25 mouse cellular contexts compared by ENCODE assay signal in genomic region chr17:29086916-29087315, GRCm38 (mm10). TPM values are rescaled to one million over a fixed set of nuclear protein-coding genes. Genes with fewer than 3 reads are reported as not detected.
DNase-seq lines count a peak whose midpoint lies in the region; TF ChIP-seq lines count a peak whose summit lies in the region.
"Had no signal": no experiment of that assay in that cellular context is flagged by ENCODE, and none has a peak within 500 bp of the region (broad histone marks: within the 10 kb centered on the region; RNA-seq: fewer than 3 reads in every experiment).

No protein-coding gene starts in this region.

- no peak overlapping the region for H3K27ac ChIP-seq in ES-E14 (ENCODE audit: insufficient read depth, low read depth, low read length, poor library complexity, severe bottlenecking)
- H3K27ac ChIP-seq: embryonic facial prominence, embryonic 13.5 days; forebrain, embryonic 12.5 days; gastrocnemius, adult 2 months; heart, embryonic 10.5 days; left cerebral cortex, adult 2 months; liver, embryonic 13.5 days; neural tube, embryonic 12.5 days; stomach, postnatal 0 days had no signal

- H3K9me3 ChIP-seq in ES-E14 (ENCODE audit: control insufficient read depth, insufficient read depth, low read depth, low read length) = no peaks in the 10 kb centered on the region
- H3K9me3 ChIP-seq: embryonic facial prominence, embryonic 13.5 days; forebrain, embryonic 12.5 days; heart, embryonic 10.5 days had no signal

- DNase-seq in cerebellum, postnatal 14 days = peak; percentile 39 to 52
- DNase-seq in cerebellum, adult 8-10 months = no peak
- DNase-seq in layer of hippocampus, adult 11-12 months (ENCODE audit: low spot score) = peak; percentile 1
- no peak for DNase-seq in layer of hippocampus, adult 9-10 months (ENCODE audit: low spot score)
- peak; percentile 11 to 13 for DNase-seq in right cerebral cortex, postnatal 10 days (ENCODE audit: low spot score in 2 of 2)
- DNase-seq in right cerebral cortex, postnatal 14 days = no peak
- no peak for DNase-seq in ES-E14 (ENCODE audit: low read depth, low spot score)
- DNase-seq: adrenal gland, adult 8-10 months; cerebellum, adult 9-10 months; embryo, embryonic 11 days; gastrocnemius, adult 2 months; heart, postnatal 4 days; liver, embryonic 13.5 days; lung, embryonic 14.5 days; lung, postnatal 36 days; midbrain, embryonic 14.5 days; thymus, postnatal 14 days had no signal

- H3K4me3 ChIP-seq in ES-E14 (ENCODE audit: insufficient read depth in 1 of 2, low read depth in 1 of 2, low read length in 2 of 2, poor library complexity in 1 of 2, severe bottlenecking in 1 of 2) = no peak overlapping the region
- H3K4me3 ChIP-seq: embryonic facial prominence, embryonic 13.5 days; erythroblast, embryonic 14.5 days; forebrain, embryonic 12.5 days; gastrocnemius, adult 2 months; heart, embryonic 10.5 days; left cerebral cortex, adult 2 months; liver, embryonic 13.5 days; megakaryocyte, embryonic 14.5 days; neural tube, embryonic 12.5 days had no signal

- H3K4me1 ChIP-seq in ES-E14 (ENCODE audit: control insufficient read depth in 2 of 2, insufficient read depth in 2 of 2, low read length in 2 of 2, poor library complexity in 1 of 2) = peaks cover 0 to 18% of the 10 kb centered on the region in 2 experiments; a peak in 2 of 4 replicates
- H3K4me1 ChIP-seq: heart, embryonic 10.5 days; neural tube, embryonic 12.5 days had no signal

- in situ Hi-C loops in ES-E14 (cut with MboI; ENCODE audit: low sequenced_read_pairs in 2 of 2, unreplicated experiment in 2 of 2) = no loop called here

- H3K36me3 ChIP-seq in ES-E14 (ENCODE audit: control insufficient read depth, insufficient read depth, low read length, poor library complexity, severe bottlenecking) = no peaks in the 10 kb centered on the region
- H3K36me3 ChIP-seq: embryonic facial prominence, embryonic 13.5 days; forebrain, embryonic 12.5 days; heart, embryonic 10.5 days; liver, embryonic 13.5 days; neural tube, embryonic 12.5 days had no signal

- H3K9ac ChIP-seq in ES-E14 (ENCODE audit: insufficient read depth, low read depth, low read length, poor library complexity, severe bottlenecking) = no peak overlapping the region
- H3K9ac ChIP-seq: embryonic facial prominence, embryonic 13.5 days; forebrain, embryonic 12.5 days; liver, embryonic 13.5 days; lung, embryonic 14.5 days; neural tube, embryonic 12.5 days had no signal

TF ChIP-seq in ES-E14, 5 proteins besides CTCF, POLR2A, EP300 and RAD21:
- TF ChIP-seq ZNF384 (IDR thresholded peaks at IDR 0.05; ENCODE audit: low read depth, low read length) (peak; percentile 47; the same call in 1 of the 2 replicates), CHD2 (IDR thresholded peaks at IDR 0.05; ENCODE audit: low read depth, low read length) (no peak), ZC3H11A (IDR thresholded peaks at IDR 0.05; ENCODE audit: borderline replicate concordance, low read depth, low read length) (no peak), HCFC1 (IDR thresholded peaks at IDR 0.05; ENCODE audit: borderline replicate concordance, insufficient read depth, low read length) (no peak), MAFK (IDR thresholded peaks at IDR 0.05; ENCODE audit: insufficient read depth, low read depth, low read length) (no peak)
TF ChIP-seq in ES-E14: peak in this region for 1.

RNA-seq across cellular contexts. Expression of gene Cdkn1a, which starts 3.9 kb away (rescaled TPM):
- 17.8 and 32.3 TPM in 2 replicates for total RNA-seq in ES-E14 (2012; rRNA removed)

RNA-seq across cellular contexts. Expression of gene Rab44, which starts 27.0 kb away (rescaled TPM):
- 0.31 and 0.85 TPM in 2 replicates for total RNA-seq in ES-E14 (2012; rRNA removed)

RNA-seq across cellular contexts. Expression of gene Srsf3, which starts 54.5 kb away (rescaled TPM):
- total RNA-seq in ES-E14 (2012; rRNA removed) = 317 and 391 TPM in 2 replicates

Comparison
In these comparisons a context has a peak if more than half of its experiments do, and no peak if none do; other contexts are left out.
1. DNase-seq: peak in cerebellum, postnatal 14 days (2 of 2), layer of hippocampus, adult 11-12 months (single experiment) and right cerebral cortex, postnatal 10 days (2 of 2); none in cerebellum, adult 8-10 months (single experiment), layer of hippocampus, adult 9-10 months (single experiment), right cerebral cortex, postnatal 14 days (single experiment) and ES-E14 (single experiment).